Mouse (Mus musculus): ENCODE data around the gene Fam178b. TPM values are rescaled to one million over a fixed set of nuclear protein-coding genes. Genes with fewer than 3 reads are reported as not detected.

Fam178b gene
- polyA plus RNA-seq, 1 experiment = 9.8 TPM

DNA sequence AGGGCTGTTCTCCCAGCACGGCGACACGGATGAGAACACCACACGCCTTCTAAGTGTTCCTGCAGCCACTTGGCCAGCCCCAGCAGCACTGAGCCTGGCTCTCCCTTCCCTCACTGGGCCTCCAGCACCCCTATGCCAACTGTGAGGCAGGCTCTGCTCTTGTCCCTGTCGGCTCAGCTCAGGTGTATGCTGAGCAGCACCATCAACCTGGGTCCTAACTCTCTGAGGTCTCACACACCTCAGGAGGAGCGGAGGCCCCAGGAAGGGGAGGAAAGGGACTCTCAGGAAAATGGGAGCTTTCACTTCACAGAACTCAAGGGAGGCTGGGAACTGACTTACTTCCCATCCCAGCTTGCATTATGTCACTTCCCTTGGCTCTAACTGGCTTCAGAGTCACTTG, 70.6 kb downstream of the Fam178b start:
- no peak overlapping the region for H3K27ac ChIP-seq (ENCODE audit: insufficient read depth, low read length)
- no peaks in the 10 kb centered on the region for H3K27me3 ChIP-seq (ENCODE audit: control insufficient read depth, insufficient read depth, low read length, poor library complexity, severe bottlenecking)
- H3K4me3 ChIP-seq (ENCODE audit: low read depth, low read length) = no peak overlapping the region
- no peaks in the 10 kb centered on the region for H3K9me3 ChIP-seq (replicated peaks; ENCODE audit: control insufficient read depth, insufficient read depth, low read length, poor library complexity, severe bottlenecking)
- no peak overlapping the region for H3K9ac ChIP-seq (ENCODE audit: low read depth, poor library complexity, severe bottlenecking)
- peaks cover 15% of the 10 kb centered on the region for H3K4me1 ChIP-seq (ENCODE audit: control insufficient read depth, insufficient read depth, low read length)
- H3K36me3 ChIP-seq (ENCODE audit: control insufficient read depth, insufficient read depth, low read length, poor library complexity, severe bottlenecking) = no peaks in the 10 kb centered on the region
- TF ChIP-seq CTCF (IDR thresholded peaks at IDR 0.05; ENCODE audit: low read depth, low read length) (no peak), POLR2A (IDR thresholded peaks at IDR 0.05; ENCODE audit: insufficient read depth, low read length) (no peak), EP300 (IDR thresholded peaks at IDR 0.05; ENCODE audit: insufficient read depth, low read depth, low read length) (no peak)

DNA sequence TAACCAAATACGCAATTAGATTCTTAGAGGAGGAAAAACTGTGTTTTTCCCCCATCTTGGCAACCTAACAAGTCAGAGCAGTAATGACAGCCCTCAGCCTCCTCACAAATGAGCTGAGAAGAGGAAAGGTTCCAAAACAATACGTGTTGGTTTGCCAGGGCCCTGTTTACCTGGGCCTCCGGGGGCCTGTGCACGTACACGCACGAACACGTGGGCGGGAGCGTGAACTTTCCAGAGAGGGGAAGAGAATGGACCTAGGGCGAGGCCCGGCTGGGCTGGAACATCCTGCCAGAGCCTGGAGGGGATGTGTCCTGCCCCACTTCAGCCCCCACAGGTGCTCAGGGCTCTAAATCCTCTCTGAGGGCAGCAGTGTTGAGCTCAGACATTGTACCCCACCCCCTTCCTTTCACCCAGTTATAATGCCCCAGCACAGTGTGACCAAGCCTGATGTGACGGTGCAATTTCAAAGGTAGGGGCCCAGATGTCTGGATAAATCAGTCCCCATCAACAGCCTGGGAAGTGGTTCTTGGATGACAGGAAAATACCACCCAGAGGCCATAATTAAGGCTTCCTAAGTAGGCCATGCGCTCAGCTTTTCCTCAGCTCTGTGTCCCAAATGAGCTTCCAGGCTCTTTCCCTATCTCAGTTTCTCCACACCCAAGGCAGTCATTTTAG, 71.4 kb downstream of the Fam178b start:
- Histone ChIP-seq H3K4me1 (ENCODE audit: control insufficient read depth, insufficient read depth, low read length) (peaks cover 15% of the 10 kb centered on the region), H3K9me3 (replicated peaks; ENCODE audit: control insufficient read depth, insufficient read depth, low read length, poor library complexity, severe bottlenecking) (no peaks in the 10 kb centered on the region), H3K27me3 (ENCODE audit: control insufficient read depth, insufficient read depth, low read length, poor library complexity, severe bottlenecking) (no peaks in the 10 kb centered on the region), H3K36me3 (ENCODE audit: control insufficient read depth, insufficient read depth, low read length, poor library complexity, severe bottlenecking) (no peaks in the 10 kb centered on the region), H3K27ac (ENCODE audit: insufficient read depth, low read length) (no peak overlapping the region), H3K9ac (ENCODE audit: low read depth, poor library complexity, severe bottlenecking) (no peak overlapping the region), H3K4me3 (ENCODE audit: low read depth, low read length) (no peak overlapping the region)
- TF ChIP-seq POLR2A (IDR thresholded peaks at IDR 0.05; ENCODE audit: insufficient read depth, low read length) = no peak
- TF ChIP-seq EP300 (IDR thresholded peaks at IDR 0.05; ENCODE audit: insufficient read depth, low read depth, low read length) = no peak
- TF ChIP-seq CTCF (IDR thresholded peaks at IDR 0.05; ENCODE audit: low read depth, low read length) = no peak

DNA sequence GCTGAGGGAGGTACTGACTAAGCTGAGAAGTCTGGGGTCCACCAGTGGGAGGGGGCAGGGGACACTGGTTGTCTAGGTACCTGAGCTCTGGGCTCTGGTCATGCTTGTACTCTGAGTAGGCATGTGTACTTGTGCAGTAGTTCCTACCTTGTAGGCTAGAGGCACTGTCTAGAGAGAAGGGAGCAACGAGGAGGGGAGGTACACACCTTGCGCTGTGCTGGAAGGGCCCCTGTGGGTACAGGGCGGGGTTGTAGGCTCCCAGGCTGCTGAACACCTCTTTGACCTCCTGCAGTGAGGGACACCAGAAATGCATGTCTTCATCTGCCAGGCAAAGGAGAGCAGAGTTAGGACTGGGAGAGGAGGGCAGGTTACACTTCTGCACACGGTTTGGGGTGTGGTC, 74.8 kb downstream of the Fam178b start:
- H3K36me3 ChIP-seq (ENCODE audit: control insufficient read depth, insufficient read depth, low read length, poor library complexity, severe bottlenecking) = no peaks in the 10 kb centered on the region
- peaks cover 7% of the 10 kb centered on the region for H3K4me1 ChIP-seq (ENCODE audit: control insufficient read depth, insufficient read depth, low read length)
- TF ChIP-seq EP300 (IDR thresholded peaks at IDR 0.05; ENCODE audit: insufficient read depth, low read depth, low read length) (no peak), CTCF (IDR thresholded peaks at IDR 0.05; ENCODE audit: low read depth, low read length) (no peak), POLR2A (IDR thresholded peaks at IDR 0.05; ENCODE audit: insufficient read depth, low read length) (no peak)

DNA sequence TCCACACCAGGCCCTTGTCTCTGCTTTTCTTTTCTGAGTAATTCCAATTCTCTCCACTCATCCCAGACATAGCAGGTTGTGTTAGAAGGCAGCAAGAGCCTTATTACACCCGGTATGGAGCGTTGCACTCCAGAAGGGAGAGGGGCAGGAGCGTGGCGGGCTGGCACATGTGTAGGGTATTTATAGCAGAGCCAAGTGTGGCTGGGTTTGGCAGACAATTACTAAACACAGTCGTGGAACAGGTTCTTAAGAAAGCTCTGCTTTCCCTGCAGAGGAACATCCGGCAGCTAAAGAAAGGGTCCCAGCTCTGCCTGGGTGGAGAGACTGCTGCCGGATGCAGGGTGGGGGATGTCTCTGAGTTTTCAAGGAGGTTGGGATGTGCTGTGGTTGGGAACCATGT, 76.0 kb downstream of the Fam178b start:
- H3K36me3 ChIP-seq (ENCODE audit: control insufficient read depth, insufficient read depth, low read length, poor library complexity, severe bottlenecking) = no peaks in the 10 kb centered on the region
- TF ChIP-seq CTCF (IDR thresholded peaks at IDR 0.05; ENCODE audit: low read depth, low read length) = no peak
- TF ChIP-seq POLR2A (IDR thresholded peaks at IDR 0.05; ENCODE audit: insufficient read depth, low read length) = no peak
- TF ChIP-seq EP300 (IDR thresholded peaks at IDR 0.05; ENCODE audit: insufficient read depth, low read depth, low read length) = no peak

More for the DNA sequence above, 74.8 kb downstream of the Fam178b start:
- no peaks in the 10 kb centered on the region for H3K27me3 ChIP-seq (ENCODE audit: control insufficient read depth, insufficient read depth, low read length, poor library complexity, severe bottlenecking)
- no peak overlapping the region for H3K9ac ChIP-seq (ENCODE audit: low read depth, poor library complexity, severe bottlenecking)
- no peak overlapping the region for H3K27ac ChIP-seq (ENCODE audit: insufficient read depth, low read length)
- H3K4me3 ChIP-seq (ENCODE audit: low read depth, low read length) = no peak overlapping the region
- H3K9me3 ChIP-seq (replicated peaks; ENCODE audit: control insufficient read depth, insufficient read depth, low read length, poor library complexity, severe bottlenecking) = no peaks in the 10 kb centered on the region

DNA sequence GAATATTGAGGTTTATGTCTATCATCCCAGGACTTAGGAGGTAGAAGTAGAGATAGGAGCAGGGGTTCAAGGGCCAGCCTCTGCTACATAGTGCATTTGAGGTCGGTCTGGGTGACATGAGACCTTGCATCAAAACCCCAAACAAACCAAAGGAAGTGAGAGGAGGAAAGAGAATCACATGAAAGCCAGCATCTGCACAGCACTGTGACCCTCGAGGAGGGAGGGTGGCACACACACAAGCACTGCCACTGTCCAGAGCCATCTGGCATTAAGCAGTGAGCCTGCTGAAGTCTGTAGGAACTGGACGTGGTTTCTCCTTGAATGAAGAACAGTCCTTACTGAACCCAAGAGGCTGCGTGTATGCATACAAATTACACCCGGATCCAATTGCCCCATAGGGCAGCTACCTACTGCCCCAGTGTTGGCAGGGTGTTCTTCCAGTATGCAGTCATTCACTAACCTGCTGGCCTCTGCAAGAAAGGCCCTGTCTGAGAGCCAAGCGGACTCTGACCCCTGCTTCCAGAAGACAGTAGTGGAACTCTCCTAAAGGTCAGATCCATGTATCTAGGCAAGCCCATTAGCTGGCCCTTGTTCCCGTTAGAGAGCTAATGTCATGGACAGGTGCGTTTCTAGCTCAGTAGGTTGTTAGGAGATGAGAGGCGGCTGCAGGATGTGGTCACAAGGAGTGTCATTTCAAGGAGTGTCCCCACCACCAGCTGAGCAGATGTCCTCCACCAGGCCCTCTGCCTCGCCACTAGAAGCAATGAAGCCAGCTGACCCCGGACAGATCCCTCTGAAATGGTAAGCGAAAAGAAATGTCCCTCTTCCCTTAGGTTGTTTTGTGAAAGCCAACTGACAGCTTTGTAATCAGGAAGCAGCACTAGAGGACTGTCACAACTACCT, 78.5 kb downstream of the Fam178b start:
- Histone ChIP-seq H3K4me3 (ENCODE audit: low read depth, low read length) (no peak overlapping the region), H3K4me1 (ENCODE audit: control insufficient read depth, insufficient read depth, low read length) (peaks cover 4% of the 10 kb centered on the region), H3K27me3 (ENCODE audit: control insufficient read depth, insufficient read depth, low read length, poor library complexity, severe bottlenecking) (no peaks in the 10 kb centered on the region), H3K9me3 (replicated peaks; ENCODE audit: control insufficient read depth, insufficient read depth, low read length, poor library complexity, severe bottlenecking) (no peaks in the 10 kb centered on the region), H3K36me3 (ENCODE audit: control insufficient read depth, insufficient read depth, low read length, poor library complexity, severe bottlenecking) (no peaks in the 10 kb centered on the region), H3K9ac (ENCODE audit: low read depth, poor library complexity, severe bottlenecking) (no peak overlapping the region), H3K27ac (ENCODE audit: insufficient read depth, low read length) (no peak overlapping the region)
- TF ChIP-seq POLR2A (IDR thresholded peaks at IDR 0.05; ENCODE audit: insufficient read depth, low read length) (no peak), CTCF (IDR thresholded peaks at IDR 0.05; ENCODE audit: low read depth, low read length) (no peak), EP300 (IDR thresholded peaks at IDR 0.05; ENCODE audit: insufficient read depth, low read depth, low read length) (no peak)

More for the DNA sequence above, 76.0 kb downstream of the Fam178b start:
- H3K4me3 ChIP-seq (ENCODE audit: low read depth, low read length) = no peak overlapping the region
- H3K9ac ChIP-seq (ENCODE audit: low read depth, poor library complexity, severe bottlenecking) = no peak overlapping the region
- no peaks in the 10 kb centered on the region for H3K27me3 ChIP-seq (ENCODE audit: control insufficient read depth, insufficient read depth, low read length, poor library complexity, severe bottlenecking)
- no peak overlapping the region for H3K27ac ChIP-seq (ENCODE audit: insufficient read depth, low read length)
- no peaks in the 10 kb centered on the region for H3K9me3 ChIP-seq (replicated peaks; ENCODE audit: control insufficient read depth, insufficient read depth, low read length, poor library complexity, severe bottlenecking)
- H3K4me1 ChIP-seq (ENCODE audit: control insufficient read depth, insufficient read depth, low read length) = peaks cover 6% of the 10 kb centered on the region

DNA sequence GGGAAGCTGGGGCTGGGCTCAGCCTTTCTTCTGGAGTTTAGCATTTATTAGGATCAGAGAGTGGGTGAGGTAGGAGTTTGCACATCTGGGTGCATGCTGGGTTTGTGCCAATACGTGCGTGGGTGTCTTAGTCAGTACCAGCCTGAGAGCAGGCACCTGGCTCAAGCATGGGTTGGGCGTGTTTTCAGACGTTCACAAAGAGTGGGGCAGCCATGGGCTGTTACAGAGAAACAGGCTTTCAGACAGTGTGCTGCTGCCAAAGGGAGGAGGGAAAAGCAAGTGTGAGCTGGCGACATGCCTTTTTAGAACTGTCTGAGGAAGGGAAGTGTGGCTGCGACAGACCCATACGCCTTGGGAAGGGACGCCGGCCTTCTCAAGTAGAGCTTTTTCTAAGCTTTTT, 79.6 kb downstream of the Fam178b start:
- Histone ChIP-seq H3K9ac (ENCODE audit: low read depth, poor library complexity, severe bottlenecking) (no peak overlapping the region), H3K27ac (ENCODE audit: insufficient read depth, low read length) (no peak overlapping the region), H3K9me3 (replicated peaks; ENCODE audit: control insufficient read depth, insufficient read depth, low read length, poor library complexity, severe bottlenecking) (no peaks in the 10 kb centered on the region)

More for the DNA sequence above, 79.6 kb downstream of the Fam178b start:
- no peak for TF ChIP-seq CTCF (IDR thresholded peaks at IDR 0.05; ENCODE audit: low read depth, low read length)
- TF ChIP-seq POLR2A (IDR thresholded peaks at IDR 0.05; ENCODE audit: insufficient read depth, low read length) = no peak
- TF ChIP-seq EP300 (IDR thresholded peaks at IDR 0.05; ENCODE audit: insufficient read depth, low read depth, low read length) = no peak
- H3K4me1 ChIP-seq (ENCODE audit: control insufficient read depth, insufficient read depth, low read length) = peaks cover 3% of the 10 kb centered on the region
- H3K4me3 ChIP-seq (ENCODE audit: low read depth, low read length) = no peak overlapping the region
- H3K27me3 ChIP-seq (ENCODE audit: control insufficient read depth, insufficient read depth, low read length, poor library complexity, severe bottlenecking) = no peaks in the 10 kb centered on the region
- no peaks in the 10 kb centered on the region for H3K36me3 ChIP-seq (ENCODE audit: control insufficient read depth, insufficient read depth, low read length, poor library complexity, severe bottlenecking)
